Comparison of ENCODE assay signal across 10 mouse cellular contexts in the genomic region with DNA sequence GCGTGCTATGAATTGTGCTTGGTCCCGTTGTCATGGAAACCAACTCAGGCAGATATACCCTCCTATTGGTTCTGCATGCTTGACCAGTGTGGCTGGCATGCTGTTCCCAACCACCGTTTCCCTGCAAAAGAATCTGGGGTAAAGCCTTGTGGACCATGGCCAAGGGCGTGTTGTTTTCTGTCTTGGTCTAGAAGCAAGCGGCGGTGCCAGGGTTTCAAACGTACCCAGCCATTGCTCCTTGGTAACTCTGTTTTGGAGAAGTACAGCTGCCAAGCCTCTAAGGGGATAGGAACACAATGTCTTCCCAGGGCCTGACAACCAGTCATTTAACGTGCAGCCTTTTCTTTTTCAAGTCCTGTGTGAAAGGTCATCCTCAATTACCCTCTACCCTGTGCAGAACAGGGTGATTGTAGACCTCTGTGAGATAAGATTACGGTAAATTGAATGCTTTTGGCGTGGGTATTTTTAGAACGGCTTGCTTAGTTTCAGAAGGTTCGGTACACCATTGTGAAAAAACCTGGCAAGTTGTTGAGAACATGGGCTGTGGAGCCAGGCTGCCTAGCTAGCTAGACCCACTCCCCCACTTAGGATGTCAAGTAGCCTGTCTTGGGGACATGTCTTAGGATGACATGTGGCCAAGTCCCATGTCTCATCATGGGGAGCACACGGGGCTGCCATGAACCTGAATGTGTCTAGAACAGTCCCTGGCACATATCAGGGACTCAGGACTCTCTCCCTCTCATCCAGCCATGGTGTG. TPM values are rescaled to one million over a fixed set of nuclear protein-coding genes. Genes with fewer than 3 reads are reported as not detected.
DNase-seq lines count a peak whose midpoint lies in the region; ATAC-seq and TF ChIP-seq lines count a peak whose summit lies in the region.
"Had no signal": no experiment of that assay in that cellular context is flagged by ENCODE, and none has a peak within 500 bp of the region (broad histone marks: within the 10 kb centered on the region; RNA-seq: fewer than 3 reads in every experiment).

No protein-coding gene starts in this region.

- no peak overlapping the region for H3K4me3 ChIP-seq in left cerebral cortex, adult 2 months
- H3K4me3 ChIP-seq in neural tube, embryonic 15.5 days (replicated peaks) = no peak overlapping the region
- H3K4me3 ChIP-seq in thymus, adult 2 months (ENCODE audit: control insufficient read depth, insufficient read depth, low read length) = no peak overlapping the region
- H3K4me3 ChIP-seq: limb, embryonic 12.5 days had no signal

- no peaks in the 10 kb centered on the region for H3K36me3 ChIP-seq in neural tube, embryonic 15.5 days
- H3K36me3 ChIP-seq in thymus, adult 2 months (ENCODE audit: control insufficient read depth, insufficient read depth, low read length) = no peaks in the 10 kb centered on the region
- H3K36me3 ChIP-seq: limb, embryonic 12.5 days had no signal

- intact Hi-C loops in left cerebral cortex, adult 2 months (cut with DNase I) = no loop called here
- intact Hi-C loops in heart, postnatal 25 days (cut with DNase I) = no loop called here

- no peak overlapping the region for H3K4me2 ChIP-seq in neural tube, embryonic 15.5 days
- H3K4me2 ChIP-seq: limb, embryonic 12.5 days had no signal

- peak overlapping the region; percentile 61 for H3K27ac ChIP-seq in left cerebral cortex, adult 2 months
- H3K27ac ChIP-seq in neural tube, embryonic 15.5 days (replicated peaks) = peak overlapping the region; percentile 33; the same call in 1 of the 2 replicates
- H3K27ac ChIP-seq in thymus, adult 2 months (ENCODE audit: control insufficient read depth, insufficient read depth, low read length) = no peak overlapping the region
- H3K27ac ChIP-seq: limb, embryonic 12.5 days had no signal

- H3K9me3 ChIP-seq in neural tube, embryonic 15.5 days (replicated peaks) = no peaks in the 10 kb centered on the region
- H3K9me3 ChIP-seq: limb, embryonic 12.5 days had no signal

- no peak for TF ChIP-seq CTCF in left cerebral cortex, adult 2 months (IDR thresholded peaks at IDR 0.05)
- TF ChIP-seq CTCF in thymus, adult 2 months (IDR thresholded peaks at IDR 0.05; ENCODE audit: borderline replicate concordance, control insufficient read depth, extremely low read depth, insufficient read depth, low read length, poor library complexity) = no peak

- WGBS in neural tube, embryonic 15.5 days = 58% methylated on average over 13 of the region's 13 CpGs
- WGBS in thymus, adult 2 months = 87% methylated on average over 13 of the region's 13 CpGs

- peaks cover 23% of the 10 kb centered on the region for H3K4me1 ChIP-seq in neural tube, embryonic 15.5 days
- peaks cover 10% of the 10 kb centered on the region for H3K4me1 ChIP-seq in thymus, adult 2 months (replicated peaks; ENCODE audit: control insufficient read depth, insufficient read depth, low read length)

- TF ChIP-seq POLR2A in thymus, adult 2 months (IDR thresholded peaks at IDR 0.05; ENCODE audit: control insufficient read depth, extremely low read depth, insufficient read depth, low read length, poor library complexity) = no peak

- no peak overlapping the region for H3K9ac ChIP-seq in neural tube, embryonic 15.5 days (replicated peaks)
- H3K9ac ChIP-seq: limb, embryonic 12.5 days had no signal

- peaks cover 33% of the 10 kb centered on the region for H3K27me3 ChIP-seq in neural tube, embryonic 15.5 days (replicated peaks)
- H3K27me3 ChIP-seq in thymus, adult 2 months (ENCODE audit: control insufficient read depth, insufficient read depth, low read length) = peaks cover 3% of the 10 kb centered on the region; the same call in 1 of the 2 replicates

- peak; percentile 57; the same call in 1 of the 2 replicates for ATAC-seq in neural tube, embryonic 15.5 days (ENCODE audit: low FRiP score)
- no peak for ATAC-seq in granulocyte monocyte progenitor cell, adult 5-6 weeks (replicated peaks; ENCODE audit: poor library complexity, severe bottlenecking)

- DNase-seq in adrenal gland, adult 2 months = peak; percentile 29
- no peak for DNase-seq in adrenal gland, adult 8-10 months
- peak in 1 of 2 experiments; percentile 56 for DNase-seq in left cerebral cortex, adult 2 months (ENCODE audit: extremely low spot score in 1 of 2, low spot score in 2 of 2)
- DNase-seq in left cerebral cortex, adult 11 months (ENCODE audit: low spot score) = no peak
- peak; percentile 51 for DNase-seq in heart, postnatal 25 days (ENCODE audit: low spot score)
- DNase-seq in thymus, adult 2 months = no peak

RNA-seq across cellular contexts. Expression of a gene that starts 10.6 kb away (rescaled TPM):
- total RNA-seq in adrenal gland, adult 2 months (2021) = 100 to 1,000 TPM; 282 to 394 TPM
- 895 and 922 TPM in 2 replicates for polyA plus RNA-seq in adrenal gland, adult 2 months (2012; rRNA removed)
- total RNA-seq in adrenal gland, adult 8-10 months (2022) = 100 to 1,000 TPM; 179 to 332 (median 286) TPM
- total RNA-seq in left cerebral cortex, adult 2 months (2021) = 100 to 1,000 TPM; 490 to 507 TPM
- 100 to 1,000 TPM; 270 to 370 TPM for total RNA-seq in heart, postnatal 25 days (2021)
- polyA plus RNA-seq in neural tube, embryonic 15.5 days (2015; fragmentation: Nextera tagmentation; extraction: Ambion mirVana) = 119 and 160 TPM in 2 replicates
- 155 and 260 TPM in 2 replicates for polyA plus RNA-seq in thymus, adult 2 months (2012; rRNA removed)
- total RNA-seq in granulocyte monocyte progenitor cell, adult 5-6 weeks (2014; fragmentation: Nextera tagmentation) = 120 and 175 TPM in 2 replicates
- 233 and 290 TPM in 2 replicates for total RNA-seq in granulocyte monocyte progenitor cell, adult 5-6 weeks (2017)

RNA-seq across cellular contexts. Expression of a gene that starts 17.0 kb away (rescaled TPM):
- 100 to 1,000 TPM; 158 to 202 TPM for total RNA-seq in adrenal gland, adult 2 months (2021)
- 19.3 and 19.6 TPM in 2 replicates for polyA plus RNA-seq in adrenal gland, adult 2 months (2012; rRNA removed)
- 100 to 1,000 TPM; 120 to 244 (median 215) TPM for total RNA-seq in adrenal gland, adult 8-10 months (2022)
- total RNA-seq in left cerebral cortex, adult 2 months (2021) = 100 to 1,000 TPM; 384 to 423 TPM
- 100 to 1,000 TPM in 1 of 2 experiments, 10 to 100 TPM in 1; 47.6 to 115 TPM for total RNA-seq in heart, postnatal 25 days (2021)
- polyA plus RNA-seq in neural tube, embryonic 15.5 days (2015; fragmentation: Nextera tagmentation; extraction: Ambion mirVana) = 32.8 and 40.2 TPM in 2 replicates
- 16.2 and 21.0 TPM in 2 replicates for polyA plus RNA-seq in thymus, adult 2 months (2012; rRNA removed)
- 0.82 and 4.7 TPM in 2 replicates for total RNA-seq in granulocyte monocyte progenitor cell, adult 5-6 weeks (2014; fragmentation: Nextera tagmentation)
- total RNA-seq in granulocyte monocyte progenitor cell, adult 5-6 weeks (2017) = 3.9 and 8.7 TPM in 2 replicates

RNA-seq across cellular contexts. Expression of a gene that starts 24.9 kb away (rescaled TPM):
- 10 to 100 TPM; 12.3 to 17.5 TPM for total RNA-seq in adrenal gland, adult 2 months (2021)
- polyA plus RNA-seq in adrenal gland, adult 2 months (2012; rRNA removed) = 5.3 and 5.4 TPM in 2 replicates
- 10 to 100 TPM; 14.4 to 19.4 (median 17.0) TPM for total RNA-seq in adrenal gland, adult 8-10 months (2022)
- 10 to 100 TPM; 48.7 to 51.4 TPM for total RNA-seq in left cerebral cortex, adult 2 months (2021)
- total RNA-seq in heart, postnatal 25 days (2021) = 10 to 100 TPM; 15.3 to 15.5 TPM
- polyA plus RNA-seq in neural tube, embryonic 15.5 days (2015; fragmentation: Nextera tagmentation; extraction: Ambion mirVana) = 51.5 and 57.4 TPM in 2 replicates
- polyA plus RNA-seq in thymus, adult 2 months (2012; rRNA removed) = 28.1 and 28.2 TPM in 2 replicates
- total RNA-seq in granulocyte monocyte progenitor cell, adult 5-6 weeks (2014; fragmentation: Nextera tagmentation) = 38.9 and 45.1 TPM in 2 replicates
- total RNA-seq in granulocyte monocyte progenitor cell, adult 5-6 weeks (2017) = 45.5 and 46.0 TPM in 2 replicates

RNA-seq across cellular contexts. Expression of a gene that starts 37.0 kb away (rescaled TPM):
- 1 to 10 TPM; 4.1 to 4.7 TPM for total RNA-seq in adrenal gland, adult 2 months (2021)
- 1.0 and 1.9 TPM in 2 replicates for polyA plus RNA-seq in adrenal gland, adult 2 months (2012; rRNA removed)
- 10 to 100 TPM in 2 of 4 experiments, 1 to 10 TPM in 2; 7.4 to 11.2 (median 9.6) TPM for total RNA-seq in adrenal gland, adult 8-10 months (2022)
- total RNA-seq in left cerebral cortex, adult 2 months (2021) = 100 to 1,000 TPM; 848 to 875 TPM
- 1 to 10 TPM; 3.2 to 5.6 TPM for total RNA-seq in heart, postnatal 25 days (2021)
- 244 and 279 TPM in 2 replicates for polyA plus RNA-seq in neural tube, embryonic 15.5 days (2015; fragmentation: Nextera tagmentation; extraction: Ambion mirVana)
- polyA plus RNA-seq in thymus, adult 2 months (2012; rRNA removed) = 0.96 and 1.9 TPM in 2 replicates
- not detected in 2 replicates for total RNA-seq in granulocyte monocyte progenitor cell, adult 5-6 weeks (2014; fragmentation: Nextera tagmentation)
- not detected in 2 replicates for total RNA-seq in granulocyte monocyte progenitor cell, adult 5-6 weeks (2017)

RNA-seq across cellular contexts. Expression of a gene that starts 52.5 kb away (rescaled TPM):
- not detected for total RNA-seq in adrenal gland, adult 2 months (2021)
- not detected in 2 replicates for polyA plus RNA-seq in adrenal gland, adult 2 months (2012; rRNA removed)
- not detected for total RNA-seq in adrenal gland, adult 8-10 months (2022)
- not detected for total RNA-seq in left cerebral cortex, adult 2 months (2021)
- not detected for total RNA-seq in heart, postnatal 25 days (2021)
- not detected in 2 replicates for polyA plus RNA-seq in neural tube, embryonic 15.5 days (2015; fragmentation: Nextera tagmentation; extraction: Ambion mirVana)
- 6.5 and 12.1 TPM in 2 replicates for polyA plus RNA-seq in thymus, adult 2 months (2012; rRNA removed)
- not detected in 2 replicates for total RNA-seq in granulocyte monocyte progenitor cell, adult 5-6 weeks (2014; fragmentation: Nextera tagmentation)
- total RNA-seq in granulocyte monocyte progenitor cell, adult 5-6 weeks (2017) = not detected in 2 replicates
- total RNA-seq: gastrocnemius, postnatal 36 days had no signal
- polyA plus RNA-seq: limb, embryonic 12.5 days had no signal

Comparison
In these comparisons a context has a peak if more than half of its experiments do, and no peak if none do; other contexts are left out.
1. DNase-seq: peak in adrenal gland, adult 2 months (single experiment) and heart, postnatal 25 days (single experiment); none in adrenal gland, adult 8-10 months (single experiment), left cerebral cortex, adult 11 months (single experiment) and thymus, adult 2 months (single experiment).
2. RNA of a gene that starts 17.0 kb away (total RNA-seq): 384 to 423 TPM in left cerebral cortex, adult 2 months, 120 to 244 TPM in adrenal gland, adult 8-10 months, 158 to 202 TPM in adrenal gland, adult 2 months and 47.6 to 115 TPM in heart, postnatal 25 days; 0.82 to 8.7 TPM in granulocyte monocyte progenitor cell, adult 5-6 weeks; every median in the first group is over 4 times any median in the second.